Mouse (Mus musculus): ENCODE data around the gene Klra1. TPM values are rescaled to one million over a fixed set of nuclear protein-coding genes. Genes with fewer than 3 reads are reported as not detected.

Gene Klra1
- polyA plus RNA-seq, 1 experiment from 2014 or later = not detected

Other genes starting within 250 kb of the Klra1 start
- gene Klra9, start 193.8 kb downstream of the Klra1 start, polyA plus RNA-seq (2014; fragmentation: Nextera tagmentation; extraction: Ambion mirVana) = not detected in 2 replicates
- not detected in 2 replicates for gene Klra7, start 153.6 kb downstream of the Klra1 start, polyA plus RNA-seq (2014; fragmentation: Nextera tagmentation; extraction: Ambion mirVana)
- not detected in 2 replicates for gene Klra10, start 104.9 kb downstream of the Klra1 start, polyA plus RNA-seq (2014; fragmentation: Nextera tagmentation; extraction: Ambion mirVana)
- not detected in 2 replicates for gene Klra3, start 49.3 kb downstream of the Klra1 start, polyA plus RNA-seq (2014; fragmentation: Nextera tagmentation; extraction: Ambion mirVana)